Mouse (Mus musculus) stomach, embryonic 14.5 days (tissue): ENCODE results near the gene Sh3bp2. TPM values are rescaled to one million over a fixed set of nuclear protein-coding genes. Genes with fewer than 3 reads are reported as not detected.

Experiments used
- ATAC-seq: fragments of 200-750 bp; cut with Nextera tagmentation; 2 replicates; pipeline ENCODE4 v1.8.0; 2017; ENCODE audit warnings: low read depth, moderate TSS enrichment; ENCODE audit not compliant: insufficient number of reproducible peaks, insufficient read depth, low FRiP score
- H3K27ac ChIP-seq: fragments of 300-500 bp; sonication (generic); 2 replicates; pipeline ENCODE4 v1.5.1; 2014; ENCODE audit warnings: mild to moderate bottlenecking, low read length, moderate library complexity, mixed read lengths
- H3K27me3 ChIP-seq: fragments of 300-500 bp; sonication (generic); 2 replicates; pipeline ENCODE4 v1.6.1; 2014; ENCODE audit warnings: low read length, control low read depth, mixed read lengths; ENCODE audit not compliant: control insufficient read depth, insufficient read depth
- H3K36me3 ChIP-seq: fragments of 300-500 bp; sonication (generic); 2 replicates; pipeline ENCODE4 v1.6.1; 2014; ENCODE audit warnings: mild to moderate bottlenecking, control low read depth, low read length, moderate library complexity, mixed read lengths; ENCODE audit not compliant: control insufficient read depth, insufficient read depth
- H3K4me1 ChIP-seq: fragments of 300-500 bp; sonication (generic); 2 replicates; pipeline ENCODE4 v1.6.1; 2014; ENCODE audit warnings: low read length, control low read depth, mixed read lengths; ENCODE audit not compliant: control insufficient read depth, insufficient read depth
- H3K4me2 ChIP-seq: fragments of 300-500 bp; sonication (generic); replicated peaks from 2 replicates; pipeline ENCODE4 v1.6.1; 2014; ENCODE audit warnings: low read depth, low read length, control low read depth
- H3K4me3 ChIP-seq: fragments of 300-500 bp; sonication (generic); 2 replicates; pipeline ENCODE4 v1.5.1; 2014; ENCODE audit warnings: low read depth, low read length, control low read depth
- H3K9ac ChIP-seq: fragments of 300-500 bp; sonication (generic); replicated peaks from 2 replicates; pipeline ENCODE4 v1.6.1; 2014; ENCODE audit warnings: low read depth, mild to moderate bottlenecking, control low read depth, low read length, moderate library complexity, mixed read lengths
- H3K9me3 ChIP-seq: fragments of 300-500 bp; sonication (generic); 2 replicates; pipeline ENCODE4 v1.6.1; 2016; ENCODE audit warnings: low read depth, low read length, control low read depth; ENCODE audit not compliant: control insufficient read depth
- whole genome bisulfite sequencing: fragments of 180-500 bp; shearing (Covaris S2); extraction: QIAGEN DNeasy Blood & Tissue Kit; methylation state at CpG from one replicate; pipeline ENCODE4 v1.1.7; 2014; 5-methylcytosine and 5-hydroxymethylcytosine counted together
- polyA plus RNA-seq: library from polyadenylated mRNA; unstranded; fragments of >200 nt; fragmentation: Nextera tagmentation; extraction: Ambion mirVana; gene quantifications from 2 replicates; pipeline ENCODE4 v1.2.1, GENCODE M21; 2014

The Sh3bp2 gene
- polyA plus RNA-seq, 1 experiment from 2014 or later: 9.4 TPM

DNA sequence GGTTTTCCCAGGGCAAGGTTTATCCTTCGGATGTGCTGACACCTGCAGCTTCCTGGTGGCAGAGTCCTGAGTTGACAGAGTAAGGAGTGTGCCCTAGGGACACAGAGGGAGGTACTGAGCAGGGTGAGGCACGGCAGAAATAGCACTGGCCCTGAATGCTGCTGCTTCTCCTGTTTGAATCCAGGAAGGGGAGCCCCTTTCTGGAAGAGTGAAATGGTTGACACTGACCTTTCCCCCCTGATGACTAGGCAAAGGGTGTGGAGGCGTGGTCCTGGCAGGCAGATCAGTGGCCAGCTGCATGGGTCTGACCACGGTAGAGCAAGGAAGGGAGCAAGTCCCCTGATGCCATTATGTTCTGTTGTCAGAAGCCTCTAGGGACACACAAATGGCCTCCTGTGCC, 5.0 kb downstream of the Sh3bp2 start:
- Histone ChIP-seq H3K4me1 (peaks cover 3% of the 10 kb centered on the region; the same call in 1 of the 2 replicates), H3K27ac (no peak overlapping the region), H3K27me3 (no peaks in the 10 kb centered on the region), H3K4me3 (no peak overlapping the region), H3K36me3 (no peaks in the 10 kb centered on the region), H3K9me3 (no peaks in the 10 kb centered on the region), H3K4me2 (no peak overlapping the region), H3K9ac (no peak overlapping the region)
- 42% methylated on average over 4 of the region's 4 CpGs for WGBS
- no peak for ATAC-seq

DNA sequence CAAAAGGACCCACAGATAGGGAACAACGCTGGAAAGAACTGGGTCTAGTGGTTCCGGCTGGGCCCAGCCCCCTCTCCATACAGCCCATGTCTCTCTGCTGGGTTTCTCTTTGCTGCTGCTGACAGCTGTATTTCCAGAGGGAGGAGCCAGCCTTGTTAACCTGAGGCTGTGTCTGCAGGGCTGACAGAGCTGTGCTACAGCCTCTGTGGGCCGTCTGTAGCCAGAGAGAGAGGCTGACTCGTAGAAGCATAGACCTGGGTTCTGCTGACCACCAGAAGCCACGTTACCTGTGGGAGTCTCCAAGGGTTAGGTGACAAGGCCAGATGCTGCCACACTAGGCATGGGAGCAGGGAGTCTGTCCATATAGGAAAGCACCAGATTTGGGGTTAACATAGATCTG, 7.4 kb downstream of the Sh3bp2 start:
- H3K27ac ChIP-seq: no peak overlapping the region

DNA sequence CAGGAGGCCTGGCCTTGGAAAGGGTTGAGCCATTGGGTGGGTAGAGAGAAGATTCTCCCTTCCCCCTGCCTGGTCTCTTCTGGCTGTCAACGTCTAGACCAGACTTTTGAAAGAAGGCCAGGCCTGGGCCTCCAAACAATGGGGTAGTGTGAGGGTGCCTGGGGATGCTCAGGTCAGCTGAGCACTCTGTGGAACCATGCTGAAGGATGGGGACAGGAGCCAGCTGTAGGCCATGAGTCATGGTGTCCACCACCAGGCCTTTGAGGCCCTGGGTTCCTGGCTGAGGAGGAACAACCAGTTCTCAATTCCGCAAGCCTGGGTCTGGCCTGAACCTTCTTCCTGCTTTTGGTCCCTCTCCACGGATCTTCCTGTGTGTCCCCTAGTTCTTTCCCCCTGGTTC, 8.2 kb downstream of the Sh3bp2 start:
- ATAC-seq: no peak
- Histone ChIP-seq H3K36me3 (no peaks in the 10 kb centered on the region), H3K4me2 (no peak overlapping the region), H3K4me3 (no peak overlapping the region), H3K9ac (no peak overlapping the region), H3K9me3 (no peaks in the 10 kb centered on the region), H3K27ac (no peak overlapping the region), H3K4me1 (no peaks in the 10 kb centered on the region), H3K27me3 (no peaks in the 10 kb centered on the region)
- 61% methylated on average over 3 of the region's 3 CpGs for WGBS

More for the DNA sequence above, 7.4 kb downstream of the Sh3bp2 start:
- Histone ChIP-seq H3K9ac (no peak overlapping the region), H3K4me1 (no peaks in the 10 kb centered on the region), H3K9me3 (no peaks in the 10 kb centered on the region), H3K4me3 (no peak overlapping the region), H3K36me3 (no peaks in the 10 kb centered on the region), H3K27me3 (no peaks in the 10 kb centered on the region), H3K4me2 (no peak overlapping the region)
- WGBS: 68% methylated on average over 5 of the region's 5 CpGs
- no peak for ATAC-seq

DNA sequence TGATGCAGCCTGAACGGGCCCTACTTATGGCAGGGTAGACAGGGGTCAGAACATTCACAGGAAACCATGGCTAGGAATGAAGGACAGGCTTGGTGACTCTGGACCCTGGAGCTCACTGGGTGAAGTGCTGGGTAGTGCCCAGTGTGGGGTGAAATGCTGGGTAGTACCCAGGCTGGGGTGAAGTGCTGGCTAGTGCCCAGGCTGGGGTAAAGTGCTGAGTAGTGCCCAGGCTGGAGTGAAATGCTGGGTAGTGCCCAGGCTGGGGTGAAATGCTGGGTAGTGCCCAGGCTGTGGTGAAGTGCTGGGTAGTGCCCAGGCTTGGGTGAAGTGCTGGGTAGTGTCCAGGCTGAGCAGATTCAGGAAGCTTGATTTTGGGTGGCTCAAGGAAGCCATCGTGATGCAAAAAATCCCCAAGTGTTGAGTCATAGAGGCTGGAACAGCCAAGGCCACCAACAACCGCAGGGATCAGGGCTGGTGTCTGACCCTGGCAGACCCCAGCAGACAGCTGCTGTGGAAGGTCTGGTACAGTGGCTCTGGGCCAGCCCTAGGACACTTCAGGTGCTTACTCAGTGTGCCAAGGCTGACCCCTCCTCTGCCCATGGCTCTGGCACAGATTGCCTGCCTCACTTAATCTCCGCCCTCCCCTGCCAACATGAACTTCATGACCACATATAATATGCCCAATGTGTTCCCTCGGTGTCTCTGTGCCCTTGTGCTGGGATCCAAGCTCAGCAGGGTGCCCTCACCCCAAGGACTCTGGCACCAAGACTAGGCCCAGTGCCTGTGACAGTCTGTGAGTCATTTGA, 9.3 kb downstream of the Sh3bp2 start:
- no peak for ATAC-seq
- 76% methylated on average over 5 of the region's 5 CpGs for WGBS
- no peaks in the 10 kb centered on the region for H3K36me3 ChIP-seq

DNA sequence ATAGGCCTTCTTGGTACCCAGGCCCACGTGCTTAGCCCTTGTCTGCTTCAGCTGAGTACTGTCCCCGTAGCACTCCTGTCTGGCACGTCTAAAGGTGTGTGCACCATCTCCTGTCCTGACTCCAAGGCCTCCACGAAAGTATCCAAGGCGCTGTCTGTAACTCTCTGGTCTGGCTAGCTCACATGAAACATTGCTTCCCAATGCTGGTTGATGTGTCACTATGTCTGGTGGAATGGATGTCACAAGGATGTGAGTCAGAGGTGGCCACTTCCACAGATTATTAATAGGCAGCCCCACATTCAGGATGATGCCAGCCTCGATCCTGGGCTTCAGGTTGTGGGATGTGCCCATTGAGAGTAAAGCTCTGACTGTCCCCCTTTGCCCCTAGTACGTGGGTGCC, 10.2 kb downstream of the Sh3bp2 start:
- WGBS: 85% methylated on average over 7 of the region's 7 CpGs
- no peak for ATAC-seq
- Histone ChIP-seq H3K4me1 (no peaks in the 10 kb centered on the region), H3K9ac (no peak overlapping the region), H3K27me3 (no peaks in the 10 kb centered on the region), H3K4me3 (no peak overlapping the region), H3K36me3 (no peaks in the 10 kb centered on the region), H3K27ac (no peak overlapping the region), H3K4me2 (no peak overlapping the region), H3K9me3 (no peaks in the 10 kb centered on the region)

More for the DNA sequence above, 9.3 kb downstream of the Sh3bp2 start:
- Histone ChIP-seq H3K27me3 (no peaks in the 10 kb centered on the region), H3K4me3 (no peak overlapping the region), H3K4me1 (no peaks in the 10 kb centered on the region), H3K27ac (no peak overlapping the region), H3K4me2 (no peak overlapping the region), H3K9ac (no peak overlapping the region), H3K9me3 (no peaks in the 10 kb centered on the region)

DNA sequence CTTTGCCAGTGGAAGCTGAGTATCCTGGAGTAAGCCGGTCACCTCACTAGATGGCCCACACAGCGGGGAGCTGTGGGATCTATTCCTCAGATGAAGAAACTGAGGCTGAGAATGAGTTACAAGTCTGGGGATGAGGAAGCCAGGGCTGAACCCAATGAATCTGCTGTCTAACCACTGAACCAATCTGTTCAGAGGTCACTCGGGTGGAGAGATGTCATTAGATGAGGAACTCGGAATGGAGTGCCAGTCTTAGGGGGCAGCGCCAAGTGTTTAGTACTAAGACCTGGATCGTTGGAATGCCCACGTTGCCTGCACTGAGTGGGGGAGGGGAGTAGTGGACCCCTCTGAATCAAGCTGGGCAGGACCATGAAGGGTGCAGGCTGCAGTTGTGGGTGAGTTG, 12.4 kb downstream of the Sh3bp2 start:
- H3K4me3 ChIP-seq: no peak overlapping the region
- no peaks in the 10 kb centered on the region for H3K9me3 ChIP-seq
- no peak for ATAC-seq
- H3K36me3 ChIP-seq: no peaks in the 10 kb centered on the region
- H3K27me3 ChIP-seq: no peaks in the 10 kb centered on the region
- 71% methylated on average over 7 of the region's 7 CpGs for WGBS
- H3K27ac ChIP-seq: no peak overlapping the region
- H3K9ac ChIP-seq: no peak overlapping the region
- no peaks in the 10 kb centered on the region for H3K4me1 ChIP-seq
- H3K4me2 ChIP-seq: no peak overlapping the region

DNA sequence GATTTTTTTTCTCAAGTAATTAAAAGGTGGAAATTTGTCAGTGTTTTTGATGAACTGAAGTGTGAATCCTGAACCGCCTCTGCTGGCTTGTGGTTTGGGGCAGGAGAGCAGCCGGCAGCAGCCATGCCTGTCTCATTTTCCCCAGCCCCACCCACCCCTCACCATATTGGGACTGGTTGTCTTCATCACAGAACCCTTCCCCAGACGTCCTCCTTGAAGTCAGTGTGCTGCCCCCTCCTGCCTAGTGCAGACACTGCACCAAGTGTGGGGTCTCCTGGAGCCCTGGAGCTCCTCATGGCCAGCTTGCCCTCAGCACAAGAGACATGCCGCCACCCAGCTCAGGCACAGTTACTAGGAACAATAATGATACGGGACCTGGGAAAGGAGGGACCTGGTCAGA, 12.9 kb downstream of the Sh3bp2 start:
- ATAC-seq: no peak
- H3K27me3 ChIP-seq: no peaks in the 10 kb centered on the region
- H3K9ac ChIP-seq: no peak overlapping the region
- no peak overlapping the region for H3K4me2 ChIP-seq
- no peaks in the 10 kb centered on the region for H3K9me3 ChIP-seq
- no peak overlapping the region for H3K27ac ChIP-seq
- H3K4me1 ChIP-seq: no peaks in the 10 kb centered on the region
- no peaks in the 10 kb centered on the region for H3K36me3 ChIP-seq
- WGBS: 36% methylated on average over 5 of the region's 5 CpGs
- H3K4me3 ChIP-seq: no peak overlapping the region

DNA sequence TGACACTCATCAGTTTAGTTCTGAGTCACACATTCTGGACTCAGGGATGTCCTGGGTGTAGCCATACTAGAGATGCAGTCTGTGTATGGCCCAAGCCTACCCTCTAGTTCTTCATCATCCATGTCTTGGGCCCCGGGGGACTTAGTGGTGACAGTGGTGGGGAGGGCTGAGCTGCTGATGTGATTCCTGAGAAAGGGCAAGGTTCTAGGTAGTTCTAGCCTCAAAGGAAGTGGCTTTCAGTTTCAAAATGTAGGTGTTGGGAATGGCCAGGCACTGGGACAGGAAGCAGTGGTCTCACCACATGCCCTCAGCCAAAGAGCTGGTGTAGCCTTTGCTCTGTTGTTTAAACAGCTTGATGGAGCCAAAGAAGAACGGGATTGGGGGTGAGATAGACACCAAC, 13.5 kb downstream of the Sh3bp2 start:
- Histone ChIP-seq H3K4me2 (no peak overlapping the region), H3K4me3 (no peak overlapping the region), H3K36me3 (no peaks in the 10 kb centered on the region), H3K27me3 (no peaks in the 10 kb centered on the region), H3K9ac (no peak overlapping the region), H3K9me3 (no peaks in the 10 kb centered on the region), H3K27ac (no peak overlapping the region), H3K4me1 (no peaks in the 10 kb centered on the region)
- ATAC-seq: no peak
- 89% methylated on average over 2 of the region's 2 CpGs for WGBS

DNA sequence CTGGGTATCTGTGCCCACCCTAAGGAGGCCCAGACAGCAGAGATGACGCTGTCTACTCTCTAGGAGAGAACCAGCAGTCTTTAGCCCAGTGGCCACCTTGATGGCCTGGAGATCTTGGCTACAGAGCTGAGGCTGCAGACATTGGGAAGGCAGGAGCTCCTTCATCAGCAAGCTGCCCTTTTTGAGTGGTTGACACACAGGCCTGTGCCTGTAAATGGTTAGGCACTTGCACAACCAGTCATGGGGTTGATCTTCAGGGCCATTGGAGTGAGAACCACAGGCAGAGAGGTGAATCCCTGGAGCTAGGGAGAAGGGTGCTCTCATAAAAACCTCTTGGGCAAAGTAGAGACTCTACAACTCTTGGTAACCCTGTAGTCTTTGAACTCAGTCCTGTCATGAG, 16.5 kb downstream of the Sh3bp2 start:
- Histone ChIP-seq H3K36me3 (no peaks in the 10 kb centered on the region), H3K4me3 (no peak overlapping the region), H3K9me3 (no peaks in the 10 kb centered on the region), H3K27ac (no peak overlapping the region), H3K27me3 (no peaks in the 10 kb centered on the region), H3K4me2 (no peak overlapping the region), H3K9ac (no peak overlapping the region), H3K4me1 (no peaks in the 10 kb centered on the region)
- ATAC-seq: no peak
- 68% methylated on average over 1 of the region's 1 CpGs for WGBS
